Mouse (Mus musculus) activated CD4-positive, CD25-positive, alpha-beta regulatory T cell, adult 4 months (primary cell): ENCODE measurements at regions not wholly inside any gene's neighbourhood (a gene's known extent, or its start where the extent isn't known, plus 50 kb on each side); places are given as distances from the start of the nearest gene placed in this dataset.

Experiments
- ATAC-seq: one replicate; pipeline ENCODE4 v1.8.0; 2017

- no peak for ATAC-seq
These were observed 153.0 kb upstream of the Tgfbr2 start for GRCm38 (mm10) chr9:116328201-116328600.

DNA sequence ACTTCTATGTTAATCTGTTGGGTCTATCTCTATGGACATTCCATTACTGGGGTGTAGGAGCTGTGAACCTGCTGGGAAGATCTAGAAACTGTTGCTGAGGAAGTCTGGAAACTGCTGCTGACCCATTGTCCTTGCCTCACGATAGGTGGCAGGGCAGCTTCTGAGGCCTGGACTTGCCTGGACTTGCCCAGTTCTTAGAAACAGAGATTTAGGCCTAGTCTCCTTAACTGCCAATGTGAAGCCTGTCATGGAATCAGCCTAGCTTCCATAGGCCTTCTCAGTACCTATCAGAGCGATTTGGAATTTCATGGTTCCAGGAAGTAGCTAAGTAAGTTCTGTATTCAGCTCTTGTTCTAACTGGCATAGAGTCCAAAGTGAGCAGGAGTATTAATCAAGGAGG lies 151.9 kb upstream of the Tgfbr2 start:
- no peak for ATAC-seq

DNA sequence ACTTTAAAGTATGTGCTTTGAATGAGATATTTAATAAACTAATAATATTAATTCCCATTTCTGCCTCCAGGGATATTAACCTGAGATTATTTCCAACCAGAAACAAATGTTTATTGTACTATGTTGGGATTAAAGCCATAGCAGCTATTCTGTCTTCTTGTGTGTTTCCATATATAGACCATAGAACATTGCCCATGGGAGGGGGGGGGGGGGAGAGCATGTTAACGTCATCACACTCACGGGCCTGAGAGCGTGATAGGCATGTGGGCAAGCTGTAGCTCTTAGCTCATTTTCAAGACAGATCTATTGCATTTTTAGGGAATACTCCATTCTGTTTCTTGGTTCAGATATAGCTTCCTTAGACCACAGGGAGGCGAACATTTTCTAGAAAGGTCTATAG lies 149.8 kb upstream of the Tgfbr2 start:
- ATAC-seq = no peak

DNA sequence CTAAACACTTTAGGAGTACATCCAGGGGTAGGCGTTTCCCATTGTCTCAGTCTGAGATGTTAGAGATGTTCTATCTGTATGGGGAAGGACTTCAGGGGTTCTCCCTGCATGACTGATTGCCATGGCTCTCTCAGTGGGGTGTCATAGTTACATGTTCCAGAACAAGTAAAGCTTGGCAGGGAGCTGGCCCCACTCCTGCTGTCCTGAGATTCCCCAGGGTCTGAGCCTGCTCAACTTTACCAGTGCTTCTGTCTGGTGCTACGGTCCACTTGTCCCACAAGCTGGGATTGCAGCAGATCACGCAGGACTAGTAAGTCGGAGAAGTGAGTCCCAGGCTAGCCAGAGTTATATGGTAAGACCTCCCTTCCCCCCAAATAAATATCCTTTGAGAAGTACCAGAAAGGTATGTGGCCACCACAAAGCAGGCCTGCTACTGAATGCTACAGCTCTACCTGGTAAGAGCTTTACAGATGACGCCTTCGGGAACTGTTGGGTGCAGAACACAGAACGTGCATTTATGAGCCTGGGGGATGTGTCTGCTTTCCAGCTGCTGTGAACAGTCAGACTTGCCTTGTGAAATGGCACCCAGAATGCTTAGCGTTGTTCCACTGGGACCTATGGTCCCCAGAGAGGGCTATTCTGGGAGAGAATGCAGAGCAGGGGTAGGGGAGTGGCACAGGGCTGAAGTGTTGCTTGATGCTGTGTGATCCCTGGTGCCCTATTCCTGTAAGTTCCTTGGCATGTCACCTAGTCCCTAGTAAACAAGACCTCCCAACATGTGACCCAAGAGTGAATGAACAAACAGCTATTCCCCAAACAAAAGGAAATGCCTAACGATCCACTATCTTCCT lies 148.9 kb upstream of the Tgfbr2 start:
- no peak for ATAC-seq

DNA sequence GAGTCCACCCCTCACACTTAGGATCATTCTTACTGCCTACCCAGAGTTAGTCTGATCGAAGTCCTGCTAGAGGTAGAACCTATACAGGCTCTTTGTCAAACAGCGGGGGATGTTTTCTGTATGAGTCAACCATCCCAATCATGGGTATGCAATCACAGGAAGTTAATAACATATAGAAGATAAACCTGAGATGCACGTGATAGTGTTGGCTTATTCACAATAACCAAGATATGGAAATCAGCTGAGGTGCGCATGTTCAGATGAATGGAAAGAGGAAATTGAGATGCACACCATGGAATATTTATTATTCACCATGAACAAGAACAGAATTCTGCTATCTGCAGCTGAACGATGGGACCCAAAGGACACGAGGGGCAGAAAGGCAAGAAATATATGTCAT lies 146.7 kb upstream of the Tgfbr2 start:
- ATAC-seq = peak; percentile 55

- ATAC-seq = peak; percentile 90
These were observed 144.3 kb upstream of the Tgfbr2 start for GRCm38 (mm10) chr9:116319421-116319820.

GRCm38 (mm10) chr9:116316582-116317095 lies 141.5 kb upstream of the Tgfbr2 start:
- ATAC-seq = no peak

DNA sequence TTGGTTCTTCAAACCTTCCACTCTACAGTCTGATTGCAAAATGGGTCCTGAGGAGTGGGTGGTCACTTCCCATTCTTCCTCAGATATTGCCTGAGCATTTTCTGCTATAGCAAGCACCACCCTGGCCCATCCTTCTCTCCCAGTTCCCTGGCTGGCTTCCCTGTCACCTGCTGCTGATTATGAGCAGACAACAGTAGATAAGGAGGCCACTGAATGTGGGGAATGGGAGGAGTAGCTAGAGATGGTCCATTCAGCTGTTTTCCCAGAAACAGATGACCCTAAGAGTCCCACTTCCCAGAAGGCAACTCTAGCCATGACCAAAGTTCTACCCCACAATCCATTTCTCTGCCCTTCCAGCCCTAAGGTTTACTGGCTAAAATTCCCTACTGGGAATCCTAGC lies 139.6 kb upstream of the Tgfbr2 start:
- no peak for ATAC-seq

DNA sequence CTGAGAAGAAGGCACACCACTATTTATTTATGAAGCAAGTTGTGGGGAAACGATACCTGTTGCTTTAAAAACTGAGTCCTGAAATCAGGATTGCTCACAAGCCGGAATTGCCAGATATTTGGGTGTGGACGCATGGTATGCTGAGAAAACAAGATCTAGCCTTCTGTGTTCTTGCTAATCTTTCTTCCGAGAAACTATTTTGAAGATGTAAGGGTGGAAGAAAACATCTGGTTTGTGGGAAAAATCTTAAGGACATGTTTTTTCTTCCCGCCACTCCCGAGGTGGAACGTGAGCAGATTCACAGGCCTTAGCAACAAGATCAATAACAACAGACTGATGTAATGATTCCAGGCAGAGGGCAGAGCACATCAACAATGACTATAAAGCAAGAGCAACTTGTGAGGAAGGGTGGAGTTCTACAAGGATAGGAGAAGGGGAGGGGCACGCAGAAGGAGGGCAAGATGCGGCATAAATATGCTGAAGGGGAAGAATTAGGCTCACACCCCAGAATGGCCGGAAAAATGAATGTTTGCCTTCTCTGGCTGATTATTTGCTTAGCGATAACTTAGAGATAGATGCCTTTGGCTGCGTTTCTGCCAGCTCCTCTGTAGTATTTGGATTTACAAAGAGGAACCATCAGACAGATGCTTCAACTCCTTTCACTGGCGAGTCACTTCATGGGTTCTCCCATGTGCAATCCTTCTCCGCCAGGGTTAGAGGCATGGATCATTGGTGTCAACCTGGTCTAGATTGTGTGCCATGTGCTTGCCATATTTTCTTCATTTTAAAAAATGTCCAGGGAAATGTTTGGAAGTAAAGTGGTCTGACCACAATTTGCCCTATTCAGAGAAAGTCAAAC lies 139.0 kb upstream of the Tgfbr2 start:
- ATAC-seq = no peak

GRCm38 (mm10) chr9:116311364-116311763 lies 136.2 kb upstream of the Tgfbr2 start:
- ATAC-seq = no peak

DNA sequence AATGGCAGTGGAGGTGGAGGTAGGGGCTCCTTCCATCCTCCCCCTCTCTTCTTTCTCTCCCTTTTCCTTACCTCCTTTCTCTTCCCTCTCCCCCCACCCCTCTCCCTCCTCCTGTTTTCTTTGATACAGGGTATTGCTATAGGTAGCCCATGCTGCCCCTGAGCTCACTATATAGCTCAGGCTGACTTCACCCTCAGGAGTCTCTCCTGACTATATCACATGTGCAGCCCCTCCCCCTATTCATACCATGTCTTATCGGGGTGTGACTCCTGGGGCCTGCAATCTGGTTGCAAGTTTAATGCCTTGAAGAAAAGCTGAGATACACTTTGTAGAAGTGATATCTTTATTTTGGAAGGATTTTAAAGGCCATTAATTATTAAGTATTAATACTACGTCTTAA lies 126.4 kb upstream of the Tgfbr2 start:
- no peak for ATAC-seq

DNA sequence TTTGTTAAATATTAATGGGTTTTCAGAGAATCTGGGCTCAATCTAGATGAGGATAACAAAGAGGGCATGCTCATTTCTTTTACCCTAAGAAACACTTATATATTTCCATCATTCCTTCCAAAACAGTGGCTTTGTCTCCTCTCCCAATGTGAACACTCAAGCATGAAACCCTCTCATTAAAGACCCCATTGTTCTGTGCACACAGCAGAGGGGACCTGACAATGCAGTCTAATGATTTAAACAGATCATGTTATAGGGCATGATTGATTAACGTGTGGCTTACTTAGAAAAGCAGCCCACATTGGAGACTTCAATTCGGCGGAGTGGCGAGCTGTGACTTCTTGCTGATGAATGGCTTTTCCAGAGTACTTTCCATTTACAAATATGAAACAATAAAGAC lies 123.6 kb upstream of the Tgfbr2 start:
- no peak for ATAC-seq

DNA sequence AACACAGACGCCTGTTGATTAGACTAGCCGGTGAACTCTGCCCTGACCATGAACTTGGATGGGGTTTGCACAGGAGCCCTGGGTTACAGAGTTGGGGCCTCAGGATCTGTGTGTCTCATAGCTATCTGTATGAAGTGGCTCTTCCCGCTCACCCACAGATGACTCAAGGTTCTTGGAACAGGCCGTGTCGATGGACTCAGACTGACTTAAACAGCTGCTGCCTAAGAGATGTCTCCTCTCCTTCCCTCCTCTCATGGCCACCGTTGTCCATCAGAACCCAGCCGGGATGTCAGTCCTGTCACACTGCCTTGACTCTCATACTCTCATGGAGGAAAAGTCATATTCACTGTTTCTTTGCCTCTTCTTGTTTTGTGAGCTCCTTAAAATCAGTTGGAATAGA lies 121.2 kb upstream of the Tgfbr2 start:
- no peak for ATAC-seq

- peak; percentile 98 for ATAC-seq
These were observed 118.9 kb upstream of the Tgfbr2 start for GRCm38 (mm10) chr9:116294073-116294472.

- ATAC-seq = no peak
These were observed 118.0 kb upstream of the Tgfbr2 start for GRCm38 (mm10) chr9:116293110-116293509.

DNA sequence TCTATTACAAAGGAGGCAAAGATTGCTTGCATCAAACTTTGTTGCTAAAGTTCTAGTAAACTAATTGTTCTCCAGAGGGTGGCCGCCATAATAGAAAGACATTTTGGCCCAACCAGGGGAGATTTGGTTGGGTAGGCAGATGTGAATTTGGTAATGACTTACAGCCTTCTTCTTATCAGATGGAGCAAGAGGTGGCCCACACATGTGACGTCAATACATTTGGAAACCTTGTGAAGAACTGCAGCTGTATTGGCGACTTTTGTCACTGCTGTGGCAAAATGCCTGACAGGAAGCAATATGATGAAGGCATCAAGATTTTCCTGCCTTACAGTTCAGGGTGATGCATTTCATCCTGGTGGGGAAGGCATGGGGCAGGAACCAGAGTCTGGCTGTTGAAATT lies 116.5 kb upstream of the Tgfbr2 start:
- ATAC-seq = no peak

DNA sequence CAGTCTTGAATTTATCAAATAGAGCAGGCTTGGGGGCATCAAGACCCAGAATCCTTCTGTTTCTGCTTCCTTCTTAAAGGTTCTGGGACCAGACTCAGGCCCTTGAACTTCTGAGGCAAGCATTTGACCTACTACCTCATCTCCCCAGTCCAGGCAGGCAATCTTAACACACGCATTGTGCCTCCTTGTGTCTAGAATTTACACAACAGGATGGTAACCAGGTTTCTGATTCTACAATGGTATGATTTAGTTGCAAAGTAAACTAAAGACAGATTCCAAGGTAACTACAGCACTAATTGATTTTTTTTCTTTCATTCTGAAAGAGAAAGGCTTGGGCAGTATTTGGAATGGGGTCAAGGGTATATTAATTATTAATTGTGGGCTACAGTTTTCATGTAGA lies 115.7 kb upstream of the Tgfbr2 start:
- no peak for ATAC-seq

DNA sequence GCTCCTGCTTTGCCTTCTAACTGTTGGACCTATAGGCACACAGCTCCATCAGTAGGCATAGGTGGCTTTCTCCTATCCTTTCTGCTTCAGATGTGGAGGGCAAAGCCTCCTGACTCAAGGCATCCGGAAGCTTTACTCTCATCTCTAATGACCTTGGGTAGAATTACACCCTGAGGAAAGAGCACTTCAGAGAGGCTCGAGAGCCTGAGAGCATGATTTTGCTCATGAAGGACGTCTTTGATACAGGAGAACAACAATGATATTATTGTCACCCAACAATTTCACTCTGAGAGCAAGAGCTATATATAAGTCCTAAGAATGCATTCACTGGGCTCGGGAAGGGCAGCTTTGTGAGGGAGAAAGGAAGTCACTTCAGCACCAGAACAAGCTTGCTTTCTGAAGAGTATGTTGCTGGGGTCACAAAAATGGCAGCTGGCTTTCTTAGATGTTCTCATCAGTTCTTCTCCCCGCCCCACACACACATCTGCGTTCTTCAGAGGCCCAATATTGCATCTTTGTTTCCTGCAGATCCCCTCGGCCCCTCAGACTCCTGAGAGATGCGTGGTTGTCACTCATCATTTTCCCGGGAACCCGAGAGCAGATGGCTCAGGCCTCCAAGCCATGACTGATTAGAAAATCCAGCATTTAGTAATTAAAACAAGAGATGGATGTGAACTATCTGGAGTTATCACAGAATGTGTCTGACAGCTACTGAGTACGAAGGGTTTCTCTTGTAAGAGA lies 110.7 kb upstream of the Tgfbr2 start:
- no peak for ATAC-seq

DNA sequence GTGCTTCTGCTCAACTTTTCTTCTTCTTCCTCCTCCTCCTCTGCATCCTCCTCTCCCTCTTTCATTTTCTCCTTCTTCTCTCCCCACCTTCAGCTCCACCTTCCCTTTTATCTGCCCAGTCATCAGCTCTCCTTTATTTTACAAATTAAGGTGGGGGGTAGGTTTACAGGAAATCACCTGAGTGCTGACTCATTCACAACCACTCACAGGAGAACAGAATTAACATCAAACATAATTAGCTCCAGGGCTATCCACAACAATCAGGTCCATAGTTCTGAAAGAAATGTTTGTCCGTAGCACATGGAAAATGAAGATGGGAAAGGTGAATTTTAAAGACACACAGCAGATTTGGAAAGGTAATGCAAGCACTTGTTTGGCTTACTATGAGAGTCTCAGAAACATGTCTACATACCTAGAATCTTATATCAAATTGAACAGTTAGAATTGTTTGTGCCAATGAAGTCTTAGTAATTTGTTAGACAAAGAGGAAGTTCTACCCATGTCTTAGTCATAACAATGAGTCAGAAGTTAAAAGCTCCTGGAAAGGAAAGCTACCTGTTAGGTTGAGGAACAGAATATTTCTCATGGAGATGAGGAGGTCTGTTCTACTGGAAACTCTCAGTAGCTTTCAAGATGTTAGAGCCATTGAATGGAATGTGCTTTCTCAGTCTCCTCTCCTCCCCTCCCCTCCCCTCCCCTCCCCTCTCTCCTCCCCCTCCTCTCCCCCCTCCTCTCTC lies 108.8 kb upstream of the Tgfbr2 start:
- ATAC-seq = peak; percentile 43

DNA sequence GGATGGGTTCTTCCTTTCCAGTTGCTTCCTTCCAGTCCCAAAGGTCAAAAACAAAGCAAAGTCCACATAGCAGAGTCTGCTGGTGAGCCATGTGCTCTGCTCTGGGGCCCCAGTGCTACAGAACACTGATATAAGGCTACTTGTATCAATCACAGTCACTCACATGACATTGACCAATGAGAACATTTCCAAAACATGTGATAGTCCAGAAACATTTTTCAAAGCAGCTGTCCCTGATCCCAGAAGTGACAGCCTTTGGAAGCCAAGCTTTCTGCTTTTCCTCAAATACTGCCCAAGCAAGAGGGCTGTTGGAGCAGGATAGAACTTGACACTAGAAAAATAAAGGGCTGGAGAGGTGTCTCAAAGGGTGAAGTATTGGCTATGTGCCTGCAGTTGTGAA lies 106.5 kb upstream of the Tgfbr2 start:
- no peak for ATAC-seq

DNA sequence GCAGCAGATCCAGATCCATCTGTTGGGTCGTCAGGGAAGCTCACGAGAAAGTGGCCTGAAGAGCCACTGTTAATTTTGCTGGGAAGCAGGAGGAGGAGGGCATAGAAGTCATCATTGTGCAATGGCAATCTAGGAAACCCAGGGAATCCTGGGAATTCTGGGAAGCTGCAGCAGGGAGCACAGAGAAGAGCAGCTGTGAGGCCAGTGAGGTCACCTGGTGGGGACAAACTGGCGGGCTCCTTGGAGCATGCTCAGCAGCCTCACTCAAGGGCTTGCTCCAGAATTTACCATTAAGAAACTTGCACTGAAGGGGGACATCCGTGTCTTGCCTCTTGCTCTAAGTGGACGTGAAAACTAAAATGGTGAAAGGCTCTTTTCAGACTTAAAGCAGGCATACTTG lies 105.0 kb upstream of the Tgfbr2 start:
- ATAC-seq = no peak

- no peak for ATAC-seq
These were observed 103.7 kb upstream of the Tgfbr2 start for GRCm38 (mm10) chr9:116278862-116279261.
